Mouse (Mus musculus) bone marrow, adult 2 months (tissue): Measurements from ENCODE around the gene Ifnar2. TPM values are rescaled to one million over a fixed set of nuclear protein-coding genes. Genes with fewer than 3 reads are reported as not detected.
A peak's percentile ranks its signal among the peaks of the same experiment; 100 is the strongest.

ENCODE experiments used
- H3K27ac ChIP-seq: fragments of 200-500 bp; 2 replicates; pipeline ENCODE4 v1.5.1; 2012; ENCODE audit warnings: low read depth, mild to moderate bottlenecking, control low read depth, inconsistent platforms, low read length; ENCODE audit not compliant: control insufficient read depth, poor library complexity, insufficient read depth
- H3K4me1 ChIP-seq: fragments of 200-500 bp; 2 replicates; pipeline ENCODE4 v1.6.1; 2011; ENCODE audit warnings: low read length; ENCODE audit not compliant: control insufficient read depth, insufficient read depth
- H3K4me3 ChIP-seq: fragments of 200-500 bp; replicated peaks from 2 replicates; pipeline ENCODE3; 2011; ENCODE audit warnings: mild to moderate bottlenecking, low read depth, low read length, control low read depth; ENCODE audit not compliant: control insufficient read depth
- CTCF ChIP-seq: fragments of 200-500 bp; IDR thresholded peaks from 2 replicates; pipeline ENCODE4 v1.5.1; 2011; ENCODE audit warnings: low read length, control low read depth; ENCODE audit not compliant: control insufficient read depth, insufficient read depth
- POLR2A ChIP-seq: fragments of 200-500 bp; IDR thresholded peaks from 2 replicates; pipeline ENCODE4 v1.6.1; 2011; ENCODE audit warnings: low read depth, mild to moderate bottlenecking, control low read depth, low read length, borderline replicate concordance; ENCODE audit not compliant: control insufficient read depth
- WGBS: fragments of 180-500 bp; shearing (Covaris S2); methylation state at CpG from one replicate; pipeline ENCODE4 v1.1.7; 2018; 5-methylcytosine and 5-hydroxymethylcytosine counted together
- polyA plus RNA-seq: library from polyadenylated mRNA; stranded (reverse); fragments of >200 nt; gene quantifications from 2 replicates; pipeline ENCODE4 v1.2.4, GENCODE M21; 2011; ENCODE audit warnings: low replicate concordance; ENCODE audit not compliant: missing spikeins, insufficient read depth, insufficient read length

Ifnar2 gene
- polyA plus RNA-seq, 1 experiment, result 41.1 TPM

GRCm38 (mm10) chr16:91391421-91391820 is 18.8 kb downstream of the Ifnar2 start, which contains the start of gene Gm21970:
TSS of gene Gm21970 (plus strand) at chr16:91391721.
- Histone ChIP-seq H3K4me1 (peaks cover 1% of the 10 kb centered on the region; the same call in 1 of the 2 replicates), H3K27ac (no peak within 1 kb of the TSS)
- WGBS, result 91% methylated on average over 5 of the region's 5 CpGs

GRCm38 (mm10) chr16:91394826-91395410 is 22.3 kb downstream of the Ifnar2 start:
- H3K4me3 ChIP-seq, result no peak overlapping the region
- H3K27ac ChIP-seq, result no peak overlapping the region
- WGBS, result 71% methylated on average over 4 of the region's 4 CpGs
- peaks cover 5% of the 10 kb centered on the region; the same call in 1 of the 2 replicates for H3K4me1 ChIP-seq
- no peak for TF ChIP-seq POLR2A
- no peak for TF ChIP-seq CTCF

More at GRCm38 (mm10) chr16:91391421-91391820, 18.8 kb downstream of the Ifnar2 start, which contains the start of gene Gm21970:
- H3K4me3 ChIP-seq, result no peak within 1 kb of the TSS
- no peak for TF ChIP-seq POLR2A

GRCm38 (mm10) chr16:91395633-91396392 is 23.2 kb downstream of the Ifnar2 start:
- no peak overlapping the region for H3K27ac ChIP-seq
- peaks cover 5% of the 10 kb centered on the region; the same call in 1 of the 2 replicates for H3K4me1 ChIP-seq
- 76% methylated on average over 8 of the region's 8 CpGs for WGBS
- H3K4me3 ChIP-seq, result no peak overlapping the region
- TF ChIP-seq POLR2A (no peak), CTCF (no peak)

- Histone ChIP-seq H3K4me1 (peaks cover 5% of the 10 kb centered on the region; the same call in 1 of the 2 replicates), H3K27ac (no peak overlapping the region), H3K4me3 (no peak overlapping the region)
- 65% methylated on average over 10 of the region's 10 CpGs for WGBS
- no peak for TF ChIP-seq CTCF
- TF ChIP-seq POLR2A, result no peak
These were observed 24.4 kb downstream of the Ifnar2 start for GRCm38 (mm10) chr16:91396844-91397537.

GRCm38 (mm10) chr16:91398030-91398429 is 25.4 kb downstream of the Ifnar2 start:
- Histone ChIP-seq H3K4me1 (peaks cover 5% of the 10 kb centered on the region; the same call in 1 of the 2 replicates), H3K27ac (peak overlapping the region; percentile 86), H3K4me3 (no peak overlapping the region)
- 62% methylated on average over 12 of the region's 12 CpGs for WGBS
- no peak for TF ChIP-seq POLR2A

- Histone ChIP-seq H3K27ac (peak overlapping the region; percentile 46; the same call in 1 of the 2 replicates), H3K4me1 (peaks cover 5% of the 10 kb centered on the region; the same call in 1 of the 2 replicates), H3K4me3 (no peak overlapping the region)
These were observed 26.4 kb downstream of the Ifnar2 start for GRCm38 (mm10) chr16:91398944-91399343.

GRCm38 (mm10) chr16:91401569-91402165 is 29.1 kb downstream of the Ifnar2 start:
- Histone ChIP-seq H3K4me3 (no peak overlapping the region), H3K4me1 (peaks cover 4% of the 10 kb centered on the region; the same call in 1 of the 2 replicates), H3K27ac (no peak overlapping the region)
- no peak for TF ChIP-seq POLR2A
- TF ChIP-seq CTCF, result no peak
- WGBS, result 91% methylated on average over 6 of the region's 6 CpGs

More at GRCm38 (mm10) chr16:91398944-91399343, 26.4 kb downstream of the Ifnar2 start:
- 77% methylated on average over 7 of the region's 7 CpGs for WGBS
- TF ChIP-seq CTCF (no peak), POLR2A (no peak)
